Mouse (Mus musculus) layer of hippocampus, postnatal 10 days (tissue): ENCODE results near the gene Vezf1. TPM values are rescaled to one million over a fixed set of nuclear protein-coding genes. Genes with fewer than 3 reads are reported as not detected.

Experiments used
- DNase-seq, 2 experiments: peaks; one replicate each; pipeline ENCODE4 v3.0.0; 2021; ENCODE audit warnings: low spot score in 2 of 2
- total RNA-seq, 2 experiments: library from RNA; stranded (reverse); gene quantifications; 2 replicates each; pipeline ENCODE4 v1.2.3; 2021

The Vezf1 gene
- total RNA-seq, 2 experiments from 2014 or later = 26.0 to 28.5 TPM

DNA sequence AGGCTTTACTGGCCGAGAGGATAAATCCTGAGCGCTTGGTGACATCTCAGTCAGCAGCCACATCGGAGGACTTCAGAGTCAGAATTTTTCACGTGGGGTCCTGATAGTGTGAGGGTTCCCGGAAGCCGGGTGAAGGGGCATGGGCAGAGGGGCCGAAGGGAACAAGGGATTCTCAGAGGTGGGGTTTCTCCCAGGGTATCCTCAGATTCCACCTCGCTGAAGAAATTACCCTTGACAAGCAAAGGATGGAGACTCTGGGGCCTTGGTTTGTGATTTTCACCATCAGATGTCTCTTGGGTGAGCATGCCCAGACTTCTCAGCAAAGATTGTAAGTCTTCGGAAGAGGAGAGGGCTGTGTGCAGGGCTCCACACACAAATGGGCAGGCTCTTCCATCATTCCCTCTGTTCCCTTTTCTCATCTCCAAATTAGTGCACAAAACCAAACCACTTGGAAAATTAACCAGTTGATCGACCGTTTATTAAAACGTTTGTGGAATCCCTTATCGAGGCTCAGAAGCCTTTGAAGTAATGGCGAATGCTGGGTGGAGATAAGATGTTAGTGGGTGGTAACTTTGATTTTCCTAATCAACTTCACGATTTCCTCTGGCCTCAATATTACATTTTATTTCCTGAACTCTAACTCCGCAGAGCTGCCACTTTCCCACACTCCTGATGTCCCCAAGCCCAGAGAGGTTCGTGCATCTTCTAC lies 30.1 kb downstream of the Vezf1 start, which contains the start of gene Cuedc1:
Gene Cuedc1 (plus strand): TSS at position 38 of the 709 bp plus-strand sequence.
- DNase-seq = no peak

DNA sequence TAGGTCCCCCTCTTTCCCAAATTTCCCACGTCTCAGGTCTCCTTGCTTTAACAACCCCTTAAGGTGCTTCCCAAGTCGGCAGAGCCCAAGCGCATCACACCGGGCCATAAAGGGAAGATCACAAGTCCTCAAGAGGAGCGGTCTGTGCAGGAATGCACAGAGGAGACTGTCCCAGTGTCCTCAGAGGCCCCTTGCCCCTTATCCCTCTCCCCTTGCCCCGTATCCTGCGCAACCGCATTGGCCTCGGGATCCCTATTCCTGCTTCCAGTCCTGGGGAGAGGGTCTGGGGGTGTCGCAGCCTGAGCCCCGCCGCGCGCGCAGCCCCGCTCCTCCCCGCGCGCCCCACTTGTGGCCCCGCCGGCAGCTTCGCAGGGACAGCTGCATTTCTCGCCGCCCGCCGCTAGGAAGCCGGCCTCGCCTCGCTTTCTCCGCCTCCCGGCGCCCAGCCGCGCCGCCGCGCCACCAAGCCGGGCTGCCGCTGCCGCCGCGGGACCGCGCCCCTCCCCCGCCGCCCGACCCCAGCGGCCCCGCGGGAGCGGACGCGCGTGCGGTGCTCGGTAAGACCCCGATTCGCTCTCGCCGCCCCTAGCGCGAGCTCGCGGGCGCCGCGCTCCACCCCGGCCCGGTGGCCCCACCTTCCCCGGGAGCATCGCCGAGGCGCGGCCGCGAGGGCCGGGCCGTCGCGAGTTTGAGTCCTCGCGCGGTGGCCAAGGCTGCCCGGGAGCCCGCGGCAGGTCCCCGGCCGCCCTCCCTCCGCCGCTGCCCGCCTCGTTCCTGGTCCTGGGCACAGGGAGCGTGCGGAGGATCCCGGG lies 30.9 kb downstream of the Vezf1 start:
- DNase-seq = peak; percentile 79 to 87

DNA sequence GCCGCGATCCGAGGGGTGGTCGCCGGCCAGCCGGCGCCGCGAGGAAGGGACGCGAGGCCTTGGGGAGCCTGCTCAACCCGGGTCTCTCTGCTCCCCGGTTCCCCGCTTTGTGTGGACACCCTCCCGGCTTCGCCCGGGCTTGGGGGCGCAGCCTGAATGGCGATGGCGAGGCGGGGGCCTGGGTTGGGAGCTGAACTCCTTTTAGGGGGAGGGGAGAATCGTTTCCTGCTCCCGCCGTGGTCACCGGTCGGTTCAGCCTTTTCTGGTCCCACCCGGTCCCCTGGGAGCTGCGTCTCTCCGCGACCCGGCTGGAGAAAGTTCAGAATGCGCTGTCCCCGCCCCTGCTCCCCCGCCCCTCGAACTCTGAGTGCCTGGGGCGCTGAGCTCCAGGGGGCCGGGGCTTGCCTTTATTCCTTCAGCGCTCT lies 31.5 kb downstream of the Vezf1 start:
- DNase-seq = peak; percentile 46 to 63

- DNase-seq = no peak
These were observed 32.1 kb downstream of the Vezf1 start for GRCm38 (mm10) chr11:88100170-88100569.

DNA sequence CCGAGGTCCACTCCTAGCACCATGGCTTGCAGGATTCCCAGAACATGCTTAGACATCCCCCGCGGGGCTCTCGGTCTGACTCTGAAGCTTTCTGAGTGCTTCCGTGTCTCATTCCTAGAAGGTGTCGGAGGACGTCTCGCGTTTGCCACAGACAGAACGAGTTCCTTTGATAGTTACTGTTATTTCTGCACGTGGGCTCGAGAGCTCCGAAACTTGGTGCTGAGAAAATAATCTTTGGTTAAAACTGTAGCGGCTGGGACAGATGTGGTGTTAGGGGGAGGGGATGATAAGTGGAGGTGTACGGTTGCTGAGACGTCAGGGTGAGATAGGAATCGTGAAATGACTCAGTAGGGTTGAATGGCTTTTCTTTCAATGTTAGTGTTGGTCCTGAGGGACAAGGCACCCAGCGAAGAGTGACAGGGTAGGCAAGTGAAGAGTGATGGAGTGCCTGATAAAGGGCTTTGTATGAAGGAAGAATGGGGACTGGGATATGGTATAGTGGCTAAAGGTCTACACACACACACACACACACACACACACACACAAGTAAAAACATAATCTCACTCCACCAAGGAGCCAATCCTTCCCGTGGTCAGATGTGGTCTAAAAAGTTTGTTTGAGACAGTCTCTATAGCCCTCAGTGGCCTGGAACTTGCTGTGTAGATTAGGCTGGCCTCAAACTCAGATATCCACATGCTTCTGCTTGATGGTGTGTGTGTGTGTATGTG lies 35.3 kb downstream of the Vezf1 start:
- DNase-seq = no peak

GRCm38 (mm10) chr11:88105494-88106291 lies 37.6 kb downstream of the Vezf1 start:
- no peak for DNase-seq

- DNase-seq = no peak
These were observed 38.1 kb downstream of the Vezf1 start for GRCm38 (mm10) chr11:88106292-88106554.

DNA sequence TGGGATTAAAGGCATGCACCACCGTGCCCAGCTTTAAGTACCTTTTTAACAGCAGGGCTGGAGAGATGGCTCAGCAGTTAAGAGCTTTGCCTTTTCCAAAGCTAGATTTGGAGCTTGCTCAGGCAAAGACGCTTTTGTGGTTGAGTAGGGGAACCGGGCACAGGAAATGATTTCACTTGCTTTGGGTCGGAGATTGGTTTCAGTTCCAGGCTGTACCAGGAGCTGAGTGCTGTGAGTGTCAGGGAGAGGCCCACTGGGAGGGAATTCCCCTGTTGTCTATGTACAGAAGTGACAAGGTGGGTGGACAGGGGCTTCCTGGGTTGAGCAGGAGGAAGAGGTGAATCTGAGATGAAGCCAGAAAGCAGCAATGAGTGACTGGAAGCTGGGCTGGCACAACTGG lies 39.3 kb downstream of the Vezf1 start:
- no peak for DNase-seq

DNA sequence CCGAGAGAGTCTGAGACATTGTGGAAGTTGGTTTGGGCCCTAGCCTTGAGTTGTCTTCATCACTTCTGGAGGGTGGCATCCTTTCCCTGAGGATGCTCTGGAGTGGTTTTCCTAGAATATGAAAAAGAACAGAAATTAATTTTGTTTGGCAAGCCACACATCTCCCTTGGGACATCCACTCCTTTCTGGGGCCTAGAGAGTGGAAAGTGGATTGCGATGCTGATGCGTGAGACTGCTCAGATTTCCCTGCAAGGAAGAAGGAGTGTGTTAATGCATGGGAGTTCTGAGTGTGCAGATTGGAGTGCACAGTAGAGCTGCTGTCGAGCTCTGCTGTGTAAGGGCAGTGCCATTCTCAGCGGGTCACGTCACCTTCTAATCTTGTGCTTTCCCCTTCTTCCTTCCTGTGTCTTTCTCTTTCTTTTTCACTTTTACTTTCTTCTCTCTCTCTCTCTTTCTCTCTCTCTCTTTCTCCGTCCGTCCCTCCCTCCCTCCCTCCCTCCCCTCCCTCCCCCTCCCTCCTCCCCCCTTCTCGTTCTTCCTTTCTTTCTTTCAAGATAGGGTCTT lies 42.0 kb downstream of the Vezf1 start:
- no peak for DNase-seq

- DNase-seq = no peak
These were observed 44.0 kb downstream of the Vezf1 start for GRCm38 (mm10) chr11:88112078-88112477.

GRCm38 (mm10) chr11:88112677-88113333 lies 44.7 kb downstream of the Vezf1 start:
- no peak for DNase-seq

DNA sequence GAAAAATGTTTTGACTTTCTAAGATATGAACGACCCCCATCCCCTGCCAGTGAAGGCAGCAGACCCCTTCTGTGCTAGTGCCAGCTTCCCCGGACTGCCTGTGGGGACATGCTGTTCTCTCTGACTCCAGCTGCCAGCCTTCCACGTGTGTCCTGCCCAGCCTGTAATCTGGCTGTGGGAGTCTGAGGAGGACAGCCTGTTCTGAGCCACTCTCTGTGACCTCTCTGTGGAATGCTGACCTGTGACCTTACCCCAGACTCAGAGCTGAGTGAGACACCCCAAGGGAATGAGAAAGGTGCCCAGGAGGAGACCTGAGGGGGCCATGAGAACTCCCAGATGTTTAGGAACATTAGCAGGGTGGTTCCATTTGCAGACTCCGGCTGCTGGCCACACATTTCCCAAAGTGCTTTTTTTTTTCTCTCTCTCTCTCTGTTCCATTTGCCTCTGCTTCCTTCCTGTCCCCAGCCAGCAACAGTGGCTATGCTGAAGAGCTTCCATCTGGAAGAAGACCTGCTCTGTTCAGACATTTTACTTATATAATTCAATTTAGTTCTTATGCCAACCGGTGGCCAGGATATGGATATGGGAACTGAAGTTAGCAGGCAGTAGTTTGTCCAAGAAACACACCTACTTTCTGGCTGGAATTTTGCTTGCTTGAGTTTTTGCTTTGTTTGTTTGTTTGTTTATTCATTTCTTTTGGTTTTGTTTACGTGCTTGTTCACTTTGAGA lies 45.6 kb downstream of the Vezf1 start:
- no peak for DNase-seq

- no peak for DNase-seq
These were observed 46.8 kb downstream of the Vezf1 start for GRCm38 (mm10) chr11:88114871-88115301.

DNA sequence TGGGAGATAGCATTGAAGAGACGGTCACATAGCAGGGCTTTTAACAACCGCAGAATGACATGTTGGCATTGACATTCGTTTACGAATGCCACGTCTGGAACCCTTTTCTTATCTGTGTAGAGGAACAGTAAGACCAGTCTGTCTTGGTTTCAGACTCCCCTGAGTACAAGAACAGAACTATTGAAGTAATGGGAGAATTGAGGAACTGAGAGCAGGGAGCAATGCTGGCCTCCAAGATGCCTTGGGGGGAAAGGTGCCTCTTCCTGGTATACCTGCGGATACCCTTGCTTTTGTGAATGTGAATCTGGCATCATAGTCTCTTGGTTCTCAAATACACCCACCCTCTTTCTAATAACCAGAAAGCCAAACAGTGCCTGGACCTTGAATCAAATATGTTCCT lies 48.5 kb downstream of the Vezf1 start:
- DNase-seq = no peak

GRCm38 (mm10) chr11:88117356-88118090 lies 49.4 kb downstream of the Vezf1 start:
- DNase-seq = no peak

DNA sequence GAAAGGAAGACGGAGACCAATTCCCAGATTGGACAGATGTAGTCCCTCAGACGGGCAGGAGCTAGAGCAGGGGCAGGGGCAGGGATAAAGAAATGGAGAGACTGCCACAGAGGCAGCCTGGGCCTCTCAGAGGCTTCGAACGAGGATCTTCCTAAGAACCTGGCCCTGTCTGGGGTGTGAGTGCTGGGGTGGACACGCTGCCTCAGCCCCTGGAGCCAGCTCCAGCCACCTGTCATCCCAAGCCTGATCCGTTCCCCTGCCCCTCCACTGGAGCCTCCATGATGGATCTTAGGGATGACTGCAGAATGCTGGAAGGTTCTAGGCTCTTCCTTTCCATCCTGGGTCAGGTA lies 50.0 kb downstream of the Vezf1 start:
- DNase-seq = no peak

DNA sequence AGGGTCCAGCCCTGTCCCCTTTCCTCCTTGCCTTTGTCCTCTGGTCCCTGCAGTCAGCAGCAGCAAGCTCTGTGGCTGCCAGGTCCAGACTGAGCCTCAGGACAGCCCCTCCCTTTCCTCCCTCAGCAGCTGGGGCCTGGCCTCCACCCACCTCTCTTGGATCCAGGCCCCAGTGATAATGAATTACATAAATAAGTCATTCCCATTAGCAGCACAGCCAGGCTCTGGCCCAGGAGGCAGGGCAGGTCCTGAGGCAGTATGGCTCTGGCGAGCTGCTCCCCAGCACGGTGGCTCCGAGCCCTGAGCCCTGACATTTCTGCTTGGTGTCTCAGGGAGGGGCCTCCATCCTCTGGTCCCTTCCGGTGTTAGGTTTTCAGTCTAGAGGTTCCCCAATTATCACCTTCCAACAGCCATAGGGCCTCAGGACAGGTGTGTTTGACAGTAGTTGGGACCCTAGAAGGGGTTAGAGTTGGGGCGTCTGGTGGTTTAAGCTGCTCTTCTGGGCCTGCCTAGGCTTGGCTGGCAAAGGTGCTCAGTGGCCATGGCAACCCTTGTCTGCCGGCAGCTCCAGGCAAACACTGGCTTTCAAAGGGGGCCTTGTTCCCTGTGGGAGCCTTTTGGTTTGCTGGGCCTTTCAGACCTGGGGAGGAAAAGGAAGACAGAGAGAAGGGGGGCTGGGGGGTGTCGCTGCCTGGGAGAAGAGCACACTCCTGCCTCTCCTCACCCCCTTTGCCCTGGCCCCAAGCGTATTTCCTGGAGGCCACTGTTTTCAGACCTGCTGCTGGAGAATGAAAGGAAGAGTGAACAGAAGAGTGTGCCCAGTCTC lies 51.0 kb downstream of the Vezf1 start:
- peak; percentile 66 to 75 for DNase-seq

- DNase-seq = no peak
These were observed 54.5 kb downstream of the Vezf1 start for GRCm38 (mm10) chr11:88122545-88122944.
